Mouse (Mus musculus): Measurements from ENCODE around the gene Pde11a. TPM values are rescaled to one million over a fixed set of nuclear protein-coding genes. Genes with fewer than 3 reads are reported as not detected.
A peak's percentile ranks its signal among the peaks of the same experiment; 100 is the strongest.

Pde11a gene
- polyA plus RNA-seq, 1 experiment from 2014 or later: 0.24 TPM

DNA sequence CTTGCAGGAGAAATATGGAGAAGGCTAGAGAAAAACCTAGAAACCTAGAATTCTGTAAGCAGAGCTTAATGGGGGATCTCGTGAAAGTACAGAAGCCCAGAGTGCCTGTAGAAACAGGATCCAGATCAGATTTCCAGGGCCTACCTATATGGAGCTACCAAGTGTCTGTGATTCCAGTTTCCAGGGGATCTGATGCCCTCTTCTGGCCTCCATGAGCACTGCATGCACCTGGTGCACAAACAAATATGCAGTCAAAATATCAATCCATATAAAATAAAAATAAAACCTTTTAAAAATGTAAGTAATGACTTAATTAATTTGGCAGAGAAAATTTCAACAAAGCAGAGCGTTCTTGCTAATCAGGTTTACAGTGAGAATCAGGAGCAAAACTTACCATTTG is 23.5 kb upstream of the Pde11a start:
- Histone ChIP-seq H3K27ac (no peak overlapping the region), H3K27me3 (no peaks in the 10 kb centered on the region), H3K9me3 (no peaks in the 10 kb centered on the region), H3K36me3 (no peaks in the 10 kb centered on the region), H3K4me3 (no peak overlapping the region), H3K4me1 (no peaks in the 10 kb centered on the region), H3K9ac (no peak overlapping the region), H3K4me2 (replicated peaks) (no peak overlapping the region)
- WGBS: 41% methylated on average over 2 of the region's 2 CpGs
- ATAC-seq (ENCODE audit: insufficient number of reproducible peaks, insufficient read depth, low FRiP score, low TSS enrichment): no peak

DNA sequence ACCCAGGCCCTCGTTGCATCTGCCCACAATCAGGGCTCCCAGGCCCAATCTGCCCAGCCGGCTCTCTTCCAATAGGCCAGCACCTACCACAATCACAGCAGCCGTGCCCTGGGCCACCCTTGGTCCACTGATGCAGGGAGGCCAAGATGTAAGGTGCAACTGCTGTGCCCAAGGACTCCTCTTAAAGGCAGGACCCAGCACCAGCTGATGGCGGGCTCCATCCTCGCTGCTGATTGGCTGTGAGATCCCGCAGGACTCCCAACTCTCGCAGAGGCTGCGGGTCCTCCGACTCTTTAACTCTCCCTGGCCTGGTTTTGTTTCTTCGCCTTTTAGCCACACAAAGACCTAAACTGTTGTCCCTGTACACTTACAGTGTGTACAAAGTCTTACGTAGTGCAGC is 21.7 kb upstream of the Pde11a start, which contains the start of gene Cyct:
TSS of gene Cyct (minus strand) at position 225 of the 400 bp plus-strand sequence.
- 0 out of 2 replicates have a peak, but pooled peaks have one; percentile 35 for ATAC-seq (ENCODE audit: insufficient number of reproducible peaks, insufficient read depth, low FRiP score, low TSS enrichment)
- Histone ChIP-seq H3K4me2 (replicated peaks) (no peak within 1 kb of the TSS), H3K9me3 (no peaks in the 10 kb centered on the region), H3K27ac (no peak within 1 kb of the TSS), H3K4me1 (no peaks in the 10 kb centered on the region), H3K4me3 (no peak within 1 kb of the TSS), H3K36me3 (no peaks in the 10 kb centered on the region), H3K27me3 (no peaks in the 10 kb centered on the region), H3K9ac (no peak within 1 kb of the TSS)
- 83% methylated on average over 11 of the region's 11 CpGs for WGBS

DNA sequence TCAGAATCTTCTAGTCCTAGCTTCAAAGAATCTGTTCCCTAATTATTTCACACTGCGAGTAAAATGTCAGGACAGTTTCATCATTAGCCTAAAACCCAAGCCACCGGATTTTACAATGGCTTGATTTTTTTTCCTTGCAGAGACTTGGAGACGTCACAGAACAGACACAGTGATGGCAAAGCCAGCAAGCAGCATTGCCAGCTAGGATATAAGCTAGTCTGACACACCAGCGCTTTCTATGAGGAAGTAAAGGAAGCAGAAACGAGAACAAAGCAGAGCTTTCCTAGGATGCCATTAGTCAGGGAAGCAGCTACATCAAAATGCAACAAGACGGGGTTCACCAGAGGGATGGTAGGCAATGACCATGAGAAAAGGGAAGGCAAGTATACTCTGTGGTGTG is 9.3 kb upstream of the Pde11a start:
- 75% methylated on average over 6 of the region's 6 CpGs for WGBS
- Histone ChIP-seq H3K4me2 (replicated peaks) (no peak overlapping the region), H3K9me3 (no peaks in the 10 kb centered on the region), H3K27ac (no peak overlapping the region), H3K4me1 (no peaks in the 10 kb centered on the region), H3K27me3 (no peaks in the 10 kb centered on the region), H3K4me3 (no peak overlapping the region), H3K36me3 (no peaks in the 10 kb centered on the region), H3K9ac (no peak overlapping the region)
- ATAC-seq (ENCODE audit: insufficient number of reproducible peaks, insufficient read depth, low FRiP score, low TSS enrichment): no peak

DNA sequence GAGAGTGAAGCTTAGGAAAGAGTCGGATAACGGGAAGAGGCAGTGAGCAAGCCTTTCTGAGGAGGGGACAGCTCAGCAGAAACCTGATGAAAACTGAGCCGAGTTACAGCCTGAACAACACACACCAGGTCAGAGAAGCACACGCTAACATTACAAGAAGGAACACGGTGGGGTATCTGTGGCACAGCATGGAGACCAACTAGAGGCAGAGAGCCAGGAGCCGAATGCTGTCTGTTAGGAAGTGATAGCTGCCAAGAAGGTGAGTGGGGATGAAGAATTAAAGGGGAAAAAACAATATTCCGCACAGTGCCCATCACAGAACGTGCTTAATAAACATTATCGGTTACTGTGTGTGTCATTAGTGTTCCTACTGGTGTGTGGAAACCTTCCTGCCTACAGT is 3.6 kb upstream of the Pde11a start:
- Histone ChIP-seq H3K27me3 (peaks cover 24% of the 10 kb centered on the region), H3K4me2 (replicated peaks) (no peak overlapping the region), H3K9ac (no peak overlapping the region), H3K9me3 (no peaks in the 10 kb centered on the region), H3K36me3 (no peaks in the 10 kb centered on the region), H3K4me1 (peaks cover 7% of the 10 kb centered on the region; the same call in 1 of the 2 replicates), H3K27ac (no peak overlapping the region), H3K4me3 (no peak overlapping the region)
- no peak for ATAC-seq (ENCODE audit: insufficient number of reproducible peaks, insufficient read depth, low FRiP score, low TSS enrichment)
- WGBS: 84% methylated on average over 9 of the region's 9 CpGs

DNA sequence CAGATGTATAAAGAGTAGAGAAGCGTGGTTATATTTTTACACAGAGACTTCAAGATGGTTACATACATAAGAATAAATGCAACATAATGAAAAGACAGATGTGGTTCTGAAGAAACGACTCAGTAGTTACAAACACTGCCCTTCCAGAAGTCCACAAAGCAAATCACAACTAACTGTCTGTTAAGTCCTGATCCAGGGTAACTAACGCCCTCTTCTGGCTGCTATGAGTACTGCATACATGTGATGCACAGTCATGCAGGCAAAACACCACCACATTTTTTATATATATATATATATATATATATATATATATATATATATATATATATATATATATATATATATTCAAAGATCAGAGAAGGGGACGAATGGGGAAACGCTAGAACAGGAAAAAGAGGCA is 4.0 kb downstream of the Pde11a start:
- peaks cover 23% of the 10 kb centered on the region for H3K27me3 ChIP-seq
- H3K4me2 ChIP-seq (replicated peaks): no peak overlapping the region
- H3K4me1 ChIP-seq: peaks cover 7% of the 10 kb centered on the region; the same call in 1 of the 2 replicates
- no peak for ATAC-seq (ENCODE audit: insufficient number of reproducible peaks, insufficient read depth, low FRiP score, low TSS enrichment)
- no peaks in the 10 kb centered on the region for H3K36me3 ChIP-seq
- no peak overlapping the region for H3K4me3 ChIP-seq
- H3K9ac ChIP-seq: no peak overlapping the region
- no peak overlapping the region for H3K27ac ChIP-seq
- WGBS: 79% methylated on average over 5 of the region's 5 CpGs
- H3K9me3 ChIP-seq: no peaks in the 10 kb centered on the region

DNA sequence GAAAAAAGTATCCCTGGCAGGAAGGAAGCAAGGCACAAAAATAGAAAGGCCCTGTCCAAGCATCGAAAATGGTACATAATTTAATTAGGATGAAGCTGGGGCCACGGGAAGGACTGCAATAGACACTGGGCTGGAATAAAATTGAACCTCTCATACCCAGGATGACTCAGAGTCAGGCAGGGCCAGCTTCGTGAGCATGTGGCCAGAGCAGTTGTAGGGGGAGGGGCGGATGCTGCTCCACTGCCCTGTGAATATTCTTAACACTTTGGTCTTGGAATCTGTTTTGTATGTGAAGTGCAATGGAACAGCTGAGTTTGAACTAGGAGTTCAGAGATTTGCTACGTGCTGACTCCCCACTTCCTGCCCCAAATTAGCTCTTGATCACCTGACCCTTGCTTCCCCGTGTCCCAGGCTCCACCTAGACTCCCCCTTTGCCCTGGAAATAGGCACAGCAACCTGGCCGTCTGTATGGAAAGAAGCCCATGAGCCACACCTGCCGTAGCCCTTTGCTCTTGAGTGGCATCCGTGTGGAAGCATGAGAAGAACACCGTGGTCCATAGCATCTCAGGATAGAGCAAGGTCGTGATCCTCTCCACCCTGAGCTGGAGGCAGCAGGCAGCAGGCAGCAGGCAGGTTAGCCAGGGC is 6.3 kb downstream of the Pde11a start:
- no peak for ATAC-seq (ENCODE audit: insufficient number of reproducible peaks, insufficient read depth, low FRiP score, low TSS enrichment)
- Histone ChIP-seq H3K4me1 (no peaks in the 10 kb centered on the region), H3K4me2 (replicated peaks) (no peak overlapping the region)

DNA sequence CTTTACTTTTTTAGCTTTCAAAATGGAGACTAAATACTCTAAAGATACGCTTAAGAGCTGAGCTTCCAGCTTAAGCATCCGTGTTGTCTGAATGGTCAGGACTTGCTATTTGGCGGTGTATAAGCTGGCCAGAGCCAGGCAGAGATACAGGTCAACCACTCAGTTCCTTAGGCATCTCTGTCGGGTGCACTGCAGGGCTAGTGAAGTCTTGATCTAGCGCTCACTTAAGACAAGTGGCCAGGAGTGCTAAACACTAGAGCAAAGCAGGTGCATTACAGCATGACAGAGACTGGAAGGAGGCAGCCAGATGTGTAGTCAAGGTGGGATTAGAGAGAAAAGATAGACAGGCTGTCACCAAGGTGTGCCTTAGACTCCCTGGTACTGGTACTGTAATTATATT is 8.5 kb downstream of the Pde11a start:
- Histone ChIP-seq H3K4me3 (no peak overlapping the region), H3K4me1 (no peaks in the 10 kb centered on the region), H3K4me2 (replicated peaks) (no peak overlapping the region), H3K27me3 (0 out of 2 replicates have a peak, but pooled peaks cover 3% of the 10 kb centered on the region), H3K9me3 (no peaks in the 10 kb centered on the region), H3K9ac (no peak overlapping the region), H3K36me3 (no peaks in the 10 kb centered on the region), H3K27ac (no peak overlapping the region)
- ATAC-seq (ENCODE audit: insufficient number of reproducible peaks, insufficient read depth, low FRiP score, low TSS enrichment): no peak
- 87% methylated on average over 5 of the region's 5 CpGs for WGBS

More for the DNA sequence above, 6.3 kb downstream of the Pde11a start:
- no peak overlapping the region for H3K4me3 ChIP-seq
- no peak overlapping the region for H3K9ac ChIP-seq
- no peak overlapping the region for H3K27ac ChIP-seq
- H3K27me3 ChIP-seq: 0 out of 2 replicates have a peak, but pooled peaks cover 3% of the 10 kb centered on the region
- H3K9me3 ChIP-seq: no peaks in the 10 kb centered on the region
- H3K36me3 ChIP-seq: no peaks in the 10 kb centered on the region
- 61% methylated on average over 11 of the region's 11 CpGs for WGBS

DNA sequence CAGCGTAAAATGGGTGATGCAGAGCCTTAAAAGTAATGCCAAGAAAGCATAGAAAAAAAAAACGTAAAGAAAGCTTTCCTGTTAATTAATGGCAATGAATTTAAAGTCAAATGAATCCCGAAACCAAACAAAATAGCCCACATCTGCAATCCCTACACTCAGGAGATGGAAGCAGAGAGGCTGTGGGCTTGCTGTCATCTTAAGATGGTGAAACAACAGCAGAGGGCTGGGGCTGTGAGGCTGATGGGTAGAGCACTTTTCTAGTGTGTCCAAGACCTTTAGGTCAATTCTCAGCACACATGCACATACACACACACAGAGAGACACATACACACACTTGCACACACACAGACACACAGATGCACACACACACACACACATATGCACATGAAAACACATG is 12.4 kb downstream of the Pde11a start:
- Histone ChIP-seq H3K36me3 (no peaks in the 10 kb centered on the region), H3K27ac (no peak overlapping the region), H3K9ac (no peak overlapping the region), H3K9me3 (no peaks in the 10 kb centered on the region), H3K4me3 (no peak overlapping the region), H3K27me3 (0 out of 2 replicates have a peak, but pooled peaks cover 3% of the 10 kb centered on the region), H3K4me1 (no peaks in the 10 kb centered on the region), H3K4me2 (replicated peaks) (no peak overlapping the region)
- WGBS: 80% methylated on average over 3 of the region's 3 CpGs
- ATAC-seq (ENCODE audit: insufficient number of reproducible peaks, insufficient read depth, low FRiP score, low TSS enrichment): no peak

DNA sequence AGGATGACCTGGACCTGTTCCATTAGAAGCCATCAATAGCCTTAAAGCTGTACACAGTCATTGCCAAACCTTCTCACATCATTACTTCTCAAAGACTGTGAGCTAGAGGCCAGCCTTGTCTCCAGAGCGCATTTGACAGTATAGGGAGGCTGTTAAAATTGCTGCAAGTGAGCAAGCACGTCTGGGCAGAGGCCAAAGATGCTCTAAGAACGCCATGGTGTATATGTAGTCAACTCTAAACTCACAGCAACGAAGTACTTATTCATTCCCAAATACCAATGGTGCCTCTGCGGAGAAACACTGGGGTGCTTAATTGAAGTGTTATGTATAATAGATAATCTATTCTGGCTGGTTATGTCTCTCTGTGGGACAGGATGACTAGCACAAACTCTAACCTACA is 14.1 kb downstream of the Pde11a start:
- no peak for ATAC-seq (ENCODE audit: insufficient number of reproducible peaks, insufficient read depth, low FRiP score, low TSS enrichment)
- Histone ChIP-seq H3K4me1 (no peaks in the 10 kb centered on the region), H3K9ac (no peak overlapping the region), H3K4me2 (replicated peaks) (no peak overlapping the region), H3K36me3 (no peaks in the 10 kb centered on the region), H3K27me3 (no peaks in the 10 kb centered on the region), H3K9me3 (no peaks in the 10 kb centered on the region), H3K27ac (no peak overlapping the region), H3K4me3 (no peak overlapping the region)
- WGBS: 83% methylated on average over 5 of the region's 5 CpGs

DNA sequence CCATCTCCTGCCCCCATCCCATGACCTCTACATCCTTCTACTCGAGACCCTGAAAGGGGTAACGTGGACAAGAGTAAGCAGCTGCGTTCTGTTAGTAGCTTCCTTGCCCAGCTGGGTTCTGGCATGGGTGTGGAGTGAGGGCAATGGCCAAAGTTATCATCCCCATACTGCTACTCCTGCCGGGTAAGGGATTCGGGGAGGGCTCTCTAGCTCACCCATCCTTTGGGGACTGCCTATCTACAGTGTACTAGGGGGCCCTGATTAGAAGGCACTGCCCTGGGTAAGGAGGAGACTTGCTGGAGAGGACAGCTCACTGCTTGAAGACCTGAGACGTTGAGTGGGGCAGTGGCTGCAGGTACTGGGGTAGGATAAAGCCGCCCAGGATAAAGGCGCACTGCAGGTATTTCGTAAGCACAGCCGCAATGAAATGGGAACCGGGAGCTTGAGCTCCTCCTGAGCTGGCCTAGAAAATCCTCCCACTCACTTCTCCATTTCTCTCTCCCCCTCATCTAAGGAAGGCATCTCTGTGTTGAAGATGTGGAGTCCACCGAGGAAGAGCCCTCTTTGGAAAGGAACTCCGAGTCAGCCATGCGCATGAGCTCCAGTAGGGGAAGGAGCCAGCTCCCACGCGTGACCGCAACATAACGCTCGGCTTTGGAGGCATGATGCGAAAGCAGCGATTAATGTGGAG is 15.2 kb downstream of the Pde11a start:
- Histone ChIP-seq H3K4me2 (replicated peaks) (no peak overlapping the region), H3K9me3 (no peaks in the 10 kb centered on the region), H3K27me3 (no peaks in the 10 kb centered on the region), H3K4me3 (no peak overlapping the region), H3K27ac (no peak overlapping the region), H3K36me3 (no peaks in the 10 kb centered on the region), H3K9ac (no peak overlapping the region), H3K4me1 (no peaks in the 10 kb centered on the region)
- 83% methylated on average over 21 of the region's 21 CpGs for WGBS
- no peak for ATAC-seq (ENCODE audit: insufficient number of reproducible peaks, insufficient read depth, low FRiP score, low TSS enrichment)

DNA sequence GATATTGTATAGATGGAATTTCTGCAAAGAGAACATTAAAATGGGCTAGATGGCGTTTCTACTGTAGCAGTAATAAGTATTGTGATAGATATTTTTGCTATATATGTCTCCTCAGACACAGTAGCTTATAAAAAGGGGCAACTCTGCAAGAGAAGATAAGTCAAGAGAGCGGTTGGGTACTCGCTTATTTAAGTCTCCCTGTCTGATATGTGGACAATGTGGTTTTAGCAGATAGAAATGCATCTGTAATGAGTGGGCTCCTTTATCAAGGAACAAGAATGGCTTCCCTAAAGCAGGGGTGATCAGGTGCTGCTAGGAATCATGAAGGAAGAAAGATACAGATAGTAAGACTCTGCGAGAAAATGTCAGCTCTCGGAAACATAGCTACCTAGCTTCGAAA is 18.2 kb downstream of the Pde11a start:
- H3K9ac ChIP-seq: no peak overlapping the region
- no peak overlapping the region for H3K4me3 ChIP-seq
- no peak for ATAC-seq (ENCODE audit: insufficient number of reproducible peaks, insufficient read depth, low FRiP score, low TSS enrichment)
- no peaks in the 10 kb centered on the region for H3K4me1 ChIP-seq
- H3K36me3 ChIP-seq: no peaks in the 10 kb centered on the region
- H3K4me2 ChIP-seq (replicated peaks): no peak overlapping the region
- WGBS: 88% methylated on average over 6 of the region's 6 CpGs
- no peak overlapping the region for H3K27ac ChIP-seq
- no peaks in the 10 kb centered on the region for H3K27me3 ChIP-seq
- H3K9me3 ChIP-seq: no peaks in the 10 kb centered on the region

DNA sequence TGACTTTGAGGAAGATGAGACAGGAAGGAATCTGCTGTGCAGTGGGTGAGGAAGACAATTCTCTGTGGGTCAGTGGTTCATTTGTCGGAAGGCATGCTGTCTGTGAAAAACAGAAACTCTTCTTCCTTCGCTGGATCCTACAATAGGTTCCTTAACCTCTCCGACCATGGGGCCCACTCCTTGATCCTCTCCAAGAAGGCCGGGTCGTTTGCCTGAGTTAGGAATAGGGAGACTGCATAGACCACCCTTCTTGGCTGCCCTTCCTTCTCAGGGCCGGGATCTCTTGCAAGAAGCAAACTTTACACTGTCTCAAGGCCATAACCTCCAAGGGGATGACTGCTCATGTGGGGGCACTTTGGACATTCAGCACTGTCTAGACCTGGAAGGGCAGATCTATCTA is 19.3 kb downstream of the Pde11a start:
- Histone ChIP-seq H3K4me2 (replicated peaks) (no peak overlapping the region), H3K27ac (no peak overlapping the region), H3K27me3 (no peaks in the 10 kb centered on the region), H3K9ac (no peak overlapping the region), H3K4me1 (no peaks in the 10 kb centered on the region), H3K36me3 (no peaks in the 10 kb centered on the region), H3K4me3 (no peak overlapping the region), H3K9me3 (no peaks in the 10 kb centered on the region)
- no peak for ATAC-seq (ENCODE audit: insufficient number of reproducible peaks, insufficient read depth, low FRiP score, low TSS enrichment)
- 86% methylated on average over 6 of the region's 6 CpGs for WGBS
